Mouse (Mus musculus) right cerebral cortex, adult 2 months (tissue): ENCODE measurements around the gene Ccdc85c.

Experiments used
- DNase-seq, 2 experiments: peaks; one replicate each; pipeline ENCODE4 v3.0.0; 2021 to 2022; ENCODE audit warnings: low spot score in 2 of 2

Gene Ccdc85c

DNA sequence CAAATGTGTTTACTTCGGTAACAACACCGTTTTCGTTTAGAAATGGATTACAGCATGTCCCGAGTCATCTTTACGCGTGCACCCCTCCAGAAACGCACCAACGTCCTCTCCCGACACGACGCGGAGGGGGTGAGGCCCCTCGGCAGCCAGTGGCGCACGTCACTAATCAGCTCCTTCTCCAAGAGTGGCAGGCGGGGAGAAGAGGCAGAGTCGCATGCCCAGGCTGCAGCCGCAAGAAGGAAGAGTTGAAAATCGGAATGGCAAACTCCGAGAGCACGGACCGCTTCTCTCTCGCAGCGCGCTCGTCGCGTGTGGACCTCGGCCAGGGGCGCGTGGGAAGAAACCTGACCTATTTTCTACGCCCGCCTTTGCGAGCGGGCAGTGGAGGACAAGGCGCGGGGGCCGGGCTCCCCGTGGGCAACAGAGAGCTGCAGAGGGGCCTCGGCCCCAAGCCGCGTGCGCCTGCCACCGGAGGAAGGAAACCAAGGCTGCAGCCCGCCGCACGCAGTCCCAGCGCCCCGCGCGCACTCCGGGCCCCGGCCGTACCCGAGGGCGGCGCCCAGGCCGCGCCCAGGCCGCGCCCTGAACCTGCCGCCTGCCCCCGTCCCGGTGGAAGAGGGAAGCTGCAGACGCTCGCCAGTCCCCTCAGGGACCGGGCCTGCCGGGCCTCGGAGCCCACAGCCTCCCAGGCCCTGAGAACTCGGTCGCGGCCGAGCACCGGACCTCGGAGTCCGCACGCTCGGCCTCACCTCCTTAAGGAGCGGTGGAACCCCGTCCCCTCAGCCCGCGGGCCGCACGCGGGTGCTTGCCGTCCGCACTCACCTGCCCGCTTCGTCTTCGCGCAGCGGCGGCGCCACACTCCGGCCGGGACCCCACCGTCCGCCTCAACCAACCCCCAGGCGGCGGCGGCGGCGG, 96.6 kb downstream of the Ccdc85c start:
- peak; percentile 65 to 69 for DNase-seq

DNA sequence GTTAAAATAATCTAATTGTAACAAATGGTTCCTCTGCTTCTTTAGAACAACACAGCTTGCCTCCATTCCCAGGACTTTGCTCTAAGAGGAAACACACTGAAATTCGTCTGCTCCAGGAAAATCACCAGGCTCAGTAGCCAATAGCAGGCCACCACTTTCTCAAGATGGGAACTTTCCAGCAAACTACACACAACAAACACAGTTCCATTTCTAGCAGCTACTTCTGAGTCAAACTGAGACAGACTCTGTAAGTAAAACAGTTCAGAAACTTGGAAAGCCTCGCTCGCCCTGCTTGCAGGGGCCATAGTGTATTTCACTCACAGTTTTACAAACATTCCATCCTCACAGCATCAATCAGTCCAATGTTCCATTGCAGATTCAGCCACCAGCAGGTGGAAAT, 98.9 kb downstream of the Ccdc85c start:
- DNase-seq, result no peak

DNA sequence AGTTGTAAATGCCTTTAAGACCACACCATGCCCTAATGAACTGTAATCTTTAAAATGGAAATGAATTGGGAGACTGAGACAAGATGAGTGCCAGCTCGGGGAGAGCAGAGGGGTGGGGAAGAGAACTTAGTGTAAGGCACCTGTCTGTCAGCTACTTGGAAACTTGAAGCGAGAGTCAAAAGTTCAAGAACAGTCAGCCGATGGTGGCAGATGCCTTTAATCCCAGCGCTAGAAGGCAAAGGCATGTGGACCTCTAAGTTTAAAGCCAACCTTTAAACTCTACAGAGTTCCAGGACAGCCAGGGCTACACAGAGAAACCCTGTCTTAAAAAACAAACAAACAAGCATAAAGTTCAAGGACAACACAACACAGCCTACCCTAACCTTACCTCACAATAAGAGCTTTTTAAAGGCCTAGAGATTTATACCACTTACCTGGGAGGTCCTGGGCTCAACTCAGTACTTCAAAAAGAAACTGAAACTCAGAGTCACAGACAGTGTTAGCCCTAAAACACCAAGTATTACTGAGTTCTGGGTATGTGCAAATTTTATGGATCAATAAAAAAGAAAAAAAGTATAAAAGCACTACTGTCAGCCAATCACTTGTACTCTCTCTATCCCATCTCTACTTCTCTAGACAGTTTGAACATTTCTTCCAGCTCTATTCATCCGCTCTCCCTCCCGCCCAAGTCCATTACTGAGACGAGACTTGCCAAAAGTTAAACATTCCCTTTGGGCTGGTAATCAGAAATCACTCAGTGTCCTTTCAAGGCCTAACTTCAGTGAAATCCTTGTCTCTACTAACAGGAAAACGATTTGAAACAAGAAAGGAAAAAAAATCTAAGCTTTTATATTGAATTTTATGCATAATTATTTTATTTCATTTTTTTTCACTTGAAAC, 100.4 kb downstream of the Ccdc85c start:
- no peak for DNase-seq

DNA sequence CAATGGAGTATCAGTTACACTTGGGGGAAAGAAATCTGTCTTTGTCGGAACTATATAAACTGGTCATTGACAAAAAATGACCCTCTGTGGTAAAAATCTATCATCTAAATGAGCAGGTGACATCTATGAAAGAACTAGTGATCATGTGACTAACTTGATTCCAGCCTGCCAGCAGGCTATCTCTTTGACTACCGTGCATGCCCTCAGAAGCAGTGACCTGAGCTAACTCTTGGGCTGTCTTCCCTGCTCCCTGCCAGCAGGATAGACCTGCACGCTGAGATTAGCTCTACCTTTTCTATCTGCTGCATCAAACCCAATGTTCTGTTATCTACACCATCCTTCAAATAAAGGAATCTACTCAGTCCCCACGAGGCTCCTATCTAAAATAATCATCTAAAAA, 102.6 kb downstream of the Ccdc85c start:
- no peak for DNase-seq

DNA sequence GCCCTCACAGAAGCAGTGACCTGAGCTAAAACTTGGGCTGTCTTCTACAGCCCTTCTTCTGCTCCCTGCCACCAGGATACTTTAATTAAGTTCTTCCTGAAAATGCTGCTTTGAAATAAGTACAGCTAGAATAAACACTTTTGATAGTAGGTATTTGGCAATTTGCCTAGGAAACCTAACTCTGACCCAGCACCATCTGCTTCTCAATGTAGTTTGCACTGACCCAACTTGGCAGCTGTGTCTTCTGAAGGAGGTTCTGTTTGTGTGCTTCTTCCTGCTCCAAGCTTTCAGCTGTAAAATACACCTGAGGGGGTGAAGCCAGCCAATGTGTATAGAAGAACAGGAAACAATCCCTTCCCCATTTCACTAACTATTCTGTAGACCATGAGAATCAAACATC, 103.9 kb downstream of the Ccdc85c start:
- no peak for DNase-seq

DNA sequence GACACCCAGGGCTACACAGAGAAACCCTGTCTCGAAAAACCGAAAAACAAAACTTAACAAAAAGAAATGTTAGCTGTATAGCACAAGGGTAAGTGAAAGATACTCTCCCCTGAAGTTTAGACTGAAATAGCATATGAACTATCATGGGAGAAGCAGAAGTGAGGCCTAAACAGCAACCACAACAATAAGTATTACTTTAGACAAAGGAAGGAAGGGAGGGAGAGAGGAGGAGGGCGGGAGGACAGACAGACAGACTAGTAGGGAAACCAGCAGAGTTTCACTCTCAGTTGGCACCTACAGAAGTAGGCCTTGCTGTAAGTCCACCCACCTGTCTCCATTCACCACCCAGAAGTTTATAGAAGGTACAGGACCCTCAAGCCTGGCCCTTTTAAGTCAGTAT, 104.8 kb downstream of the Ccdc85c start:
- no peak for DNase-seq

DNA sequence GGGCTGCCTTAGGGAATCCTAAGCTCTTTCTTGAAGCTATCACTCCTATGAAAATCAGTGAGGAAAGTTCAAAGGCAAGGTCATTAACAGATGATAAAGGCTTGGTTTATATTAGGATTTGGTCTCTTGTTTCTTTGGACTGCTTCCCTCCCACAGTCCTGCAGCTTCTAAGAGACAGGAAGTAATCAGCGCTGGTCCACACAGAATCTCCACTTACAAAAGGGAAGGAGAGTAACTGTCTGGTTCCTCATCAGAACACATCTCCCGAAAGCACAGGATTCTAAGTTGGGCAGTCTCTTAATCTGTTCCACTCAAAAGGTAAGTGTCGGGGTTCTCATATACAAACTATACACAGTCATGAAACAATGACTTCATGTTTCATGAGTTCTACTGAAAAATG, 106.3 kb downstream of the Ccdc85c start:
- DNase-seq, result no peak

DNA sequence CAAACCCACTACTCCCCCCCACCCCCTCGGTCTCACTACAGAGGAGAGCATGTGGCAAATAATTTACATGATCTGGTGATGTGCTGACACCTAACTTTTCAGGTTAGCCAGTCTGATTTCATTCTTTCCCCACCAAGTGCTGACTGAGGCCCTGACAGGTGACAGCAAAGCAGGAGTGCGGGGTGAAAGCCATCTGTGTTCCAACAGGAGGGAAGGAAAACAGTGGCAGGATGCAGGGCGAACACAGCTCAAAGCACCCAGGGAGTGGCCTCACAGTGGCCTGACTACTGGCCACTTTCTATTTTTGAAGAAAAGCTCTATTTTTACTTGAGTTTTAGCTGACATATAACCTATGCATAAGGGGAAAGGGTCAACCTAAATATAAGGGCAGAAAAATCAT, 111.5 kb downstream of the Ccdc85c start:
- DNase-seq, result no peak

DNA sequence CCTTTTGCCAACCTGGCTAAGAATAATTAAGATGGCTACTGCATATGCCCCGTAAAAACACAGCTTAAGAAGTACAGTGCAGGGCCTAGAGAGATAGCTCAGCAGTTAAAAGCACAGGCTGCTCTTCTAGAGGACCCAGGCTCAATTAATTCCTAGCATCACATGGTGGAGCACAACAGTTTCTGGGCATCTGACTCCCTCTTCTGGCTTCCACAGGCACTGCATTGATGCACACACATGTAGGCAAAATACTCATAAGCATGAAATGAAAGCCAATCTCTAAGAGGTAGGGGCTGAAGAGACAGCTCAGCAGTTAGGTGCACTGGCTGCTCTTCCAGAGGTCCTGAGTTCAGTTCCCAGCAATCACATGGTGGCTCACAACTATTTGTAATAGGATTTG, 113.2 kb downstream of the Ccdc85c start:
- DNase-seq, result peak in 1 of 2 experiments; percentile 50

DNA sequence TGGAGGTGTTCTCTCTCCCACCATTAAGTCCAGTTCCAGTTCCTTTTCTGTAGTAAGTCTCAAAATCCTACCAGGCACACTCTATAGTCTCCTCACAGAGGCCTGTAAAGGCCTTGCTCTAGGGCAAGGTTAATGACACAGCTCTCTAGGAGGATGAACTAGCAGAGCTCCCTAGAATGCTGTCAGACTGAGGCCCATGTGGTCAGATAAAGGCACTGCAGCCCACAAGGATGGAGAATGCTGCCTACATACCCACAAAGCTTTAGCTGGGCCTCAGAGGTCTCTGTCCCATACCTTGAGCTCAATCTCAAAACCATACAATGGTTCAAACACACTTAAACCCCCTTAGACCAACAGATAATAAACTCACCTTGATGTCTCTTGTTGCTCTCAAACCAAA, 115.4 kb downstream of the Ccdc85c start:
- DNase-seq, result no peak
